Comparison of ENCODE assay signal across 8 mouse cellular contexts in genomic region chr2:26579714-26580113, GRCm38 (mm10). TPM values are rescaled to one million over a fixed set of nuclear protein-coding genes. Genes with fewer than 3 reads are reported as not detected.
A peak's percentile ranks its signal among the peaks of the same experiment; 100 is the strongest.
DNase-seq lines count a peak whose midpoint lies in the region; ATAC-seq lines count a peak whose summit lies in the region.
"Had no signal": no experiment of that assay in that cellular context is flagged by ENCODE, and none has a peak within 500 bp of the region (broad histone marks: within the 10 kb centered on the region; RNA-seq: fewer than 3 reads in every experiment).

Gene Egfl7 (plus strand): TSS chr2:26580014.

- no peaks in the 10 kb centered on the region for H3K27me3 ChIP-seq in forebrain, embryonic 13.5 days
- no peaks in the 10 kb centered on the region for H3K27me3 ChIP-seq in hindbrain, embryonic 10.5 days (ENCODE audit: insufficient read depth, poor library complexity, severe bottlenecking)
- peaks cover 13% of the 10 kb centered on the region for H3K27me3 ChIP-seq in liver, embryonic 12.5 days (replicated peaks)

- H3K9ac ChIP-seq in forebrain, embryonic 13.5 days, result no peak within 1 kb of the TSS
- H3K9ac ChIP-seq in liver, embryonic 12.5 days, result no peak within 1 kb of the TSS

- no peak within 1 kb of the TSS for H3K4me2 ChIP-seq in forebrain, embryonic 13.5 days
- no peak within 1 kb of the TSS for H3K4me2 ChIP-seq in liver, embryonic 12.5 days

- WGBS in forebrain, embryonic 13.5 days, result 100% methylated on average over 1 of the region's 1 CpGs
- WGBS in hindbrain, embryonic 10.5 days, result 97% methylated on average over 1 of the region's 1 CpGs
- 89% methylated on average over 1 of the region's 1 CpGs for WGBS in liver, embryonic 12.5 days (ENCODE audit: insufficient replicate concordance)

- no peak for ATAC-seq in forebrain, embryonic 13.5 days
- no peak for ATAC-seq in liver, embryonic 12.5 days

- no peaks in the 10 kb centered on the region for H3K9me3 ChIP-seq in forebrain, embryonic 13.5 days (replicated peaks)
- no peaks in the 10 kb centered on the region for H3K9me3 ChIP-seq in hindbrain, embryonic 10.5 days
- H3K9me3 ChIP-seq in liver, embryonic 12.5 days (replicated peaks), result no peaks in the 10 kb centered on the region

- H3K4me3 ChIP-seq in forebrain, embryonic 13.5 days, result no peak within 1 kb of the TSS
- no peak within 1 kb of the TSS for H3K4me3 ChIP-seq in hindbrain, embryonic 10.5 days
- no peak within 1 kb of the TSS for H3K4me3 ChIP-seq in liver, embryonic 12.5 days
- H3K4me3 ChIP-seq: erythroblast, embryonic 14.5 days had no signal

- no peaks in the 10 kb centered on the region for H3K36me3 ChIP-seq in forebrain, embryonic 13.5 days (ENCODE audit: poor library complexity, severe bottlenecking)
- no peaks in the 10 kb centered on the region for H3K36me3 ChIP-seq in hindbrain, embryonic 10.5 days
- H3K36me3 ChIP-seq in liver, embryonic 12.5 days, result no peaks in the 10 kb centered on the region

- peaks cover 10% of the 10 kb centered on the region; the same call in 1 of the 2 replicates for H3K4me1 ChIP-seq in forebrain, embryonic 13.5 days
- H3K4me1 ChIP-seq in hindbrain, embryonic 10.5 days (replicated peaks), result peaks cover 54% of the 10 kb centered on the region
- peaks cover 80% of the 10 kb centered on the region for H3K4me1 ChIP-seq in liver, embryonic 12.5 days

- DNase-seq in thymus, postnatal 0 days (ENCODE audit: low spot score), result no peak
- no peak for DNase-seq in thymus, postnatal 14 days
- no peak for DNase-seq in hindbrain, embryonic 10.5 days (ENCODE audit: low spot score)
- no peak for DNase-seq in cerebellum, postnatal 14 days
- DNase-seq in urinary bladder, postnatal 25 days (ENCODE audit: low spot score), result no peak

- no peak within 1 kb of the TSS for H3K27ac ChIP-seq in forebrain, embryonic 13.5 days
- peak within 1 kb of the TSS; percentile 82 for H3K27ac ChIP-seq in hindbrain, embryonic 10.5 days
- H3K27ac ChIP-seq in liver, embryonic 12.5 days, result peak within 1 kb of the TSS; percentile 49

RNA-seq across cellular contexts. Expression of gene Egfl7, which starts in this region (rescaled TPM):
- 43.6 and 50.0 TPM in 2 replicates for polyA plus RNA-seq in thymus, postnatal 0 days (2015; fragmentation: Nextera tagmentation; extraction: Ambion mirVana)
- polyA plus RNA-seq in forebrain, embryonic 13.5 days (2015; fragmentation: Nextera tagmentation; extraction: Ambion mirVana), result 50.2 and 55.8 TPM in 2 replicates
- polyA plus RNA-seq in hindbrain, embryonic 10.5 days (2016; fragmentation: Nextera tagmentation; extraction: Ambion mirVana), result 78.3 and 101 TPM in 2 replicates
- polyA plus RNA-seq in liver, embryonic 12.5 days (2016; fragmentation: Nextera tagmentation; extraction: Ambion mirVana), result 106 and 120 TPM in 2 replicates
